Mouse (Mus musculus) kidney, postnatal 10 days (tissue): ENCODE measurements around the gene Prss29.

Source experiments
- DNase-seq: peaks from one replicate; pipeline ENCODE4 v3.0.0; 2021; ENCODE audit warnings: mixed read lengths

Prss29 gene

DNA sequence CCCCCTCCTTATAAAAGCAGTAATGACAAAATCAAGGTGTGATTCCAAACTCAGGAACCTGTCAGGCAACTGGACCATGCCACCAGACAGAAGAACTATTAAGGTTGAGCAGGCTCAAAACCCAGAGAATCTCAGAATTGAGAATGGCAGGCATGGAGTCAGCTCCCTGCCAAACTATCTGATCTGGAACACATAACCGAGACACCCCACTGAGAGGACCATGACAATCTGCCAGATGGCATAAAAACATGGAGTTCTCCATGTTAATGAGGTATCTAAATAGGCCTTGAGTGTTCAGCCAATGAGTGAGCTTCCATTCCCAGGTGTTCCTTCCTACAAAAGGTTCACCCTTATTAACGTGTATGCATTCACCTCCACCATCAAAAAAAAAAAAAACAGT lies 42.8 kb downstream of the Prss29 start:
- no peak for DNase-seq

GRCm38 (mm10) chr17:25363726-25364125 lies 45.3 kb downstream of the Prss29 start:
- DNase-seq, result peak; percentile 64

DNA sequence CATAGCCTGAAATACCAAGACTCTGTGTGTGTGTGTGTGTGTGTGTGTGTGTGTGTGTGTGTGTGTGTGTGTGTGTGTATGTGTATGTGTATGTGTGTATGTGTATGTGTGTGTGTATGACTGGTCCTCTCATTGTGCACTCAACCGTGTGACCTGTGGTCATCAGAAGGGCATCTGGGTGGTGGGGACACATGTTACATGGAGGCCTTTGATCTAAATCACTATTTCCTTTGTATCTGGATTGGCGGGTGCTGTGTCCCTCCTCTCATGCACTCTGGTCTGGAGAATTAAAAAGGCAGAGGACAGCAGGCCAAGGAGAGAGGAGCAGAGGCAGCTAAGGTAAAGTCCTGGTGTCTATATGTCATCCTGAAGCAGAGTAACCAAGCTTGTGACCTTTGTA lies 47.6 kb downstream of the Prss29 start, which contains the start of gene Tpsb2:
TSS of gene Tpsb2 (plus strand) at position 301 of the 400 bp plus-strand sequence.
- DNase-seq, result no peak

GRCm38 (mm10) chr17:25368973-25369372 lies 50.5 kb downstream of the Prss29 start, which contains the start of gene Tpsg1:
Tpsg1 (plus strand) TSS chr17:25369273.
- no peak for DNase-seq
